Mouse (Mus musculus) kidney, postnatal 4 days (tissue): ENCODE measurements around the gene Mdm2.
"Not testable (repeated sequence)": the region's sequence is repeated elsewhere in the genome, so short reads cannot be mapped to it uniquely, and the experiment has no call there.

ENCODE experiments used
- DNase-seq, 2 experiments: peaks; one replicate each; pipeline ENCODE4 v3.0.0; 2021; ENCODE audit warnings: mixed read lengths in 2 of 2

Mdm2 gene

DNA sequence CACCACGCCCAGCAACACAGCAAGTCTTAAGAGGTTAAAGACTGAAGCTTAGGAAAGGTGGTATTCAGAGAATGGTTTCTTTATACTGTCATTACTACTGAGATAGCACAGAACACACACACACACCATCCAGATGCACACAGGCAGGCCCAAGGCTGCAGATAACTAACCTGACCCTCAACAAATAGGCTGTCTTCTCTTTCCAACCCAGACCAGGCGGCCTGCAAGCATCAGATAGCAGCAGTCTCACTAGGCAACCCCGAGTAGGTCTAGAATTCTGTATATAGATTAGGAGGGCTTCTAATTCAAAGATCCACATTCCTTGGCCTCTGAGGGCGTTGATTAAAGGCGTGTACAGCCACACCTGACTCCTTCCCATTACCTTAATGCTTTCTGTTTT is 21.6 kb upstream of the Mdm2 start:
- DNase-seq, result no peak

DNA sequence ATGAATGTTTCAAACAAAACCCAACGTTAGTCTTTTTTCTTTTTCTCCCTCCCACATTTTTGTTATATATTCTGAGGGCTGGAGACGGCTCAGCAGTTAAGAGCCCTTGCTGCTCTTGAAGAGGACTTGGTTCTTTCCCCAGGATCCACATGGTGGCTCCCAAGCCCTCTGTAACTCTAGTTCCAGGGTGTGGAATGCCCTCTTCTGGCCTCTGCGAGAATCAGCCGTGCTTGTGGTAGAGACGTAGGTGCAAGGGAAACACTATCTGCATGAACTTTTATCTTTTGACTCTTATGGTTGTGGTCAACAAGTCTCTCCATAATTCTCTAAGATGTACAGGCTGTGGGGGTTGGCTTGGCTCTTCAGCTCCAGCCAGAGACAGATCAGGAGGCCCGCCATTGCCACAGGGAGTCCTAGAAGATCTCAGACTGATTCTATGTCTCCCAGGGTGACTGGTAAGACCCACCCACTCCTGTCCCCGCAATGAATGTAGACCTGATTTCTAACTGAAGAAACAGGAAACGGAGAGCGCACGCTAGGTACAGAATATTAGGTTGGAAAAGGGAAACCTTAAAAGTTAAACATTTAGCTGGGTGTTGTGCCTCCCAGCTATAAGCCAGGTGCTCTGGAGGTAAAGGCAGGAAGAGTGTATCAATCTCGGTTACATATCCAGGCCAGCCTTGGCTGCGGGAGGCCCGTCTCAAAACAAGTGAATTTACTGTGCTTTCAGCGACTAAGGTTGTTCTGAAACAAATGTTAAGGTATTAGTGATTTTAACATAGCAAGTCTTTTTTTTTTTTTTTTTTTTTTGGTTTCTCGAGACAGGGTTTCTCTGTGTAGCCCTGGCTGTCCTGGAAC is 20.9 kb upstream of the Mdm2 start:
- DNase-seq, result peak; percentile 69 to 80

GRCm38 (mm10) chr10:117730637-117731203 is 20.2 kb upstream of the Mdm2 start:
- DNase-seq, result no peak

DNA sequence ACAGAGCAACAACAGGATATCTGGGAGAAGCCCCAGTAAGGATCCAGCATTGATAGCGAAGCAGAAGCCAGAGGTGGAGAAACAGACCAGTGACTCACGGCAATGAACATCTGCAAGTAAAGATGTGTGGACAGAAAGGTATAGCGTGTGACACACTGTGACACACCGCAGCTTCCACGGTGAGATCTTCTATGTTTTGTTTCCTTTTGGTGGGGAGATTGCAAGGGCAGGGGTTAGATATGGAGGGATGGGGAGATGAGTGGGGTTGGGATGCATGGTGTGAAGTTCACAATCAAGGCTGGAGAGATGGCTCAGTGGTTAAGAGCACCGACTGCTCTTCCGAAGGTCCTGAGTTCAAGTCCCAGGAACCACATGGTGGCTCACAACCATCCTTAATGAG is 19.6 kb upstream of the Mdm2 start:
- no peak for DNase-seq

GRCm38 (mm10) chr10:117729139-117729814 is 18.7 kb upstream of the Mdm2 start:
- no peak for DNase-seq

DNA sequence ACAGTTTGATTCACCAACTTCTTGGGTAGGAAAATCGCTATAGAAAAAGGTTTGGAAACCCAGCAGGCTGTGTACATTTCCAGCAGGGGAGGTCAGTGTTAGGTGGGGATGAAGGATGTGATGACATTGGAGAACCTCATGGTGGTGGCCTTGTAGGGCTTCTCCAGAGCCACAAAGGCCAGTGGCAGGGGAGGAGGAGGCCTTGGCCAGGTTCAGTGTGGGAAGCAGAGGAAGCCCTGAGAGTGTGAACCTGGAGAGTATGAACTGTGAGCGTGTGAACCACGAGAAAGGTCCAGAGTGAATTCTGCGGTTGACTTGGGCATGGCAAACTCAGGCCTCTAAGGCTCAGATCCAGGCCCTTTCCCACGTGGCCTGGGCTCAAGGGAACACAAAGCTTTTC is 18.0 kb upstream of the Mdm2 start:
- no peak for DNase-seq

GRCm38 (mm10) chr10:117727518-117728110 is 17.1 kb upstream of the Mdm2 start:
- no peak for DNase-seq

DNA sequence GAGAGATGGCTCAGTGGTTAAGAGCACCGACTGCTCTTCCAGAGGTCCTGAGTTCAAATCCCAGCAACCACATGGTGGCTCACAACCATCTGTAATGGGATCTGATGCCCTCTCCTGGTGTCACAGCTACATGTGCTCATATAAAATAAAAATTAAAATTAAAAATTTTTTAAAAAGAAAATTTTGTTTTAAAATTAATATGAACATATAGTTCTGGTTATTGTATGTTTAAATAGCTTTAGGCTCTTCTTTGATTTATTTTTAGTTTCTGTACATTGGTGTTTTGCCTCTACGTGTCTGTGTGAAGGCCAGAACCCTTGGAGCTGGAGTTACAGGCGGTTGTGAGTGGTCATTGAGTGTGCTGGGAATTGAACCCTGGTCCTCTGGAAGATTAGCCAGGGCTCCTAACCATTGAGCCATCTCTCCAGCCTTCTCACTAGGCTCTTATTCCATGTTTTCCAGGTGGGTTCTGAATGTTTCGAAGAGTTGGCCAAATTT is 16.4 kb upstream of the Mdm2 start:
- DNase-seq, result no peak

GRCm38 (mm10) chr10:117726350-117726749 is 15.8 kb upstream of the Mdm2 start:
- DNase-seq, result no peak

DNA sequence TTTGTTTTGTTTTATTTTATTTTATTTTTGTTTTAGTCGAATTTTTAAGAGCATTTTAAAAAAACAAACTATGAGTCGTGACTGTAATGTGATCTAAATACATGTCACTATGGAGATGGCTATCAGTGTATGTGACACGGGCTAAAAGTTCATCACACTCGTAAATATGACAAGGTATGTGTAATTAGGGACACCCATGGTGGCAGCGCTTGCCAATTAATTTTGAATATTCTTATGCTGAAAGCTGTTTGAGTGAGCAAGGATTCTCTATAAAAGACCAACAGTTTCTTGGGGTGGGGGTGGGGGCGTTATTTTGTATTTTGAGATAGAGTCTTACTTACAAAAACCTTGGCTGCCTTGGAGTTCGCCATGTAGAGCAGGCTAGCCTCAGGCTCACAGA is 15.1 kb upstream of the Mdm2 start:
- DNase-seq, result no peak

DNA sequence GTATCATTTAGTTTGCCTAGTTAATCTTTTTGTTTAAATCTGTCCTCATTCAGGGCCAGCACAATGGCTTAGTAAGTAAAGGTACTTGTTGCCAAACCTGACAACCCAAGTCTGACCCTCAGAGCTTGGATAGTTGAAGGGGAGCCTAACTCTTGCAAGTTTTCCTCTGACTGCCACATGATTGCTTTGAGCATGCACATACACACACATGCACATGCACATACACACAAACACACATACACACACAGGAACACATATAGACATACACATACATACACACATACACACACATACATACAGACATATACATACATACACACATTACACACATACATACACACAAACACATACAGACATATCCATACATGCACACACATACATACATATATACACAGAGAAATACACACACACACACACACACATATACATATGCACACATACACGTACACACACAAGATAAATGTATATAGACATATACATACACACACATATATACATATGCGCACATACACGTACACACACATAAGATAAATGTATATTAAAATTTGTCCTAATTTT is 14.3 kb upstream of the Mdm2 start:
- DNase-seq, result no peak

DNA sequence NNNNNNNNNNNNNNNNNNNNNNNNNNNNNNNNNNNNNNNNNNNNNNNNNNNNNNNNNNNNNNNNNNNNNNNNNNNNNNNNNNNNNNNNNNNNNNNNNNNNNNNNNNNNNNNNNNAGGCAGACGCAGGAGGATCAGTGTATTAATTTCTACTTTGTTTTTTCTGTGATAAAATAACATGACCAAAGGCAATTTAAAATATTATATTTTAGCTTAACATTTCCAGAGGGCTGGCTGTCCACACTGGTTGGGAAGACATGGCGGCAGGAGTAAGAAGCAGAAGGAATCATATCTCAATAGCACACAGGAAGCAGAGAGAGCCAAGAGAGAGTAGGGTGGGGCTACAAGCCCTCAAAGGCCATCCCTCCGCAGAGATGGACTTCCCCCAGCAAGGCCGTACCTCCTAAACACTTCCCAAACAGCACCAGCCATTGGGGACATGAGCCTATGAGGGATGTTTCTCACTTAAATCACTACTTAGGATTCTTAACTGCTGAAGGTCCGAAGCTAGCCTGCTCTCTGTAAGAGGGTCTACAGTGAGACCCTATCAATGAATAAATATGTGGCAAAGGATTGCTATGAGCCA is 13.7 kb upstream of the Mdm2 start:
- no peak for DNase-seq

DNA sequence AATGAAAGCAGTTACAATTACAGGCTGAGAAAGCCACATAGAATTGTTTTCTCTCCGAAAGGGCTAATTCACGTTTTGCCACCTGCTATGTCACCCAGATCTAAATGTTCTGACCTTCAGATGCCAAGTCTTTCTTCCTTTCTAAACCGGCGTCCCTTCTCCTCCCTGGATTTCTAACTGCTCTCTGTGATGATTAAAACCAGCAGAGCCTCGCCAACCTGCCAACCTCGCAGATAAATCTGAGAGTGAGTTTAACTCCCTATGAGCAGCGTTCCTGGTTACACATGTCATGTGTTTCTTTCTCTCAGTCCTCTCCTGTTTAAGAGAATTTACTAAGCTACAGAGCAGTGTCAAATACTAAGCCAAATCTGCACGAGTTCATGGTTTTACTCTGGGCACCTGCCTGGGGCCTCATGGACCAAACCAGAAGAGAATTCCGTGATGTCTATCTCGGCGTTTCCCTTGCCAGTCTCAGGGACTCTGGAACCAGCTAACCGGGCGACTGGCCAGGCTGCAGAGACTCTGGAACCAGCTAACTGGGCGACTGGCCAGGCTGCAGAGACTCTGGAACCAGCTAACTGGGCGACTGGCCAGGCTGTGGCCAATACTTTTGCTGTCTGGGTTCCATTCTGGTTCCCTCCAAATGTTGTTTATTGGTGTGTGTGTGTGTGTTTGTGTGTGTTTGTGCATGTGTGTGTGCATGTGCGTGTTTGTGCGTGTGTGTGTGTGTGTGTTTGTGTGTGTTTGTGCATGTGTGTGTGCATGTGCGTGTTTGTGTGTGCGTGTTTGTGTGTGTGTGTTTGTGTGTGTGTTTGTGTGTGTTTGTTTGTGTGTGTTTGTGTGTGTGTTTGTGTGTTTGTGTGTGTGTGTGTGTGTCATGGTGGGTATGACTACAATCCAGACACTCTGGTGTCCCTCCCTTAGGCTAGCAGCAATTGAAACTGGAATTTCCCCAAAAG is 7.9 kb upstream of the Mdm2 start:
- DNase-seq, result peak; percentile 56 to 71

DNA sequence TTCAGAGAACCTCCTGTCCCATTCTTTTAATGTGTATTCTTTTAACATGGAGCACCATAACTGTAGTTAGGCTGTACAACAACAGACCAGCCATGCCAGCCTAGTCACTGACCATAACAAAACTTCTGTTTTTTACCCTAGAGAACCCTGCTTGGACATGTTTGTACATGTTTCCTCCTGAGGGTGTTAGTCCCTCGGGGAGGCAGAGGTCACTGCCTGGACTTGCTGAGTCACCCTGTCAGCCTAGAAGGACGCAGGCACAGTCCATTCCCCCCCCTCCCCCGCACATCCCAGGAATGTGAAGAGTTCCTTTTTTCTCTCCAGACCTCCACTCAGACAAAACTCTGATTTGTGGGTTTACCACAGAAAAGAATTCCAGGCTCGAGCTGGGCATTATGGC is 7.0 kb upstream of the Mdm2 start:
- DNase-seq, result peak; percentile 69 to 83

GRCm38 (mm10) chr10:117716686-117717085 is 6.1 kb upstream of the Mdm2 start:
- DNase-seq, result no peak

DNA sequence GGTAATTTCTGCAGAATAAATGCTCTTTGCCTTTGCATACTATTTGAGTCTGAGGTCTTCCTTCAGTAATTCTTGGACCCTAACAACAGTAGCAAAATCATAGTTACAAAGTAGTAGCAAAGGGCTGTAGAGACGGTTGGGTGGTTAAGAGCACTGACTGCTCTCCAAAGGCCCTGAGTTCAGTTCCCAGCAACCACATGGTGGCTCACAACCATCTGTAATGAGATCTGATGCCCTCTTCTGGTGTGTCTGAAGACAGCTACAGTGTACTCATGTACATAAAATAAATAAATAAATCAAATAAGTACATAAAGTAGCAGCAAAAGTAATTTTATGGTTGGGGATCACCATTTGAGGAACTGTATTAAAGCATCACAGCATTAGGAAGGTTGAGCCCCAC is 5.1 kb upstream of the Mdm2 start:
- DNase-seq, result not testable (repeated sequence)

DNA sequence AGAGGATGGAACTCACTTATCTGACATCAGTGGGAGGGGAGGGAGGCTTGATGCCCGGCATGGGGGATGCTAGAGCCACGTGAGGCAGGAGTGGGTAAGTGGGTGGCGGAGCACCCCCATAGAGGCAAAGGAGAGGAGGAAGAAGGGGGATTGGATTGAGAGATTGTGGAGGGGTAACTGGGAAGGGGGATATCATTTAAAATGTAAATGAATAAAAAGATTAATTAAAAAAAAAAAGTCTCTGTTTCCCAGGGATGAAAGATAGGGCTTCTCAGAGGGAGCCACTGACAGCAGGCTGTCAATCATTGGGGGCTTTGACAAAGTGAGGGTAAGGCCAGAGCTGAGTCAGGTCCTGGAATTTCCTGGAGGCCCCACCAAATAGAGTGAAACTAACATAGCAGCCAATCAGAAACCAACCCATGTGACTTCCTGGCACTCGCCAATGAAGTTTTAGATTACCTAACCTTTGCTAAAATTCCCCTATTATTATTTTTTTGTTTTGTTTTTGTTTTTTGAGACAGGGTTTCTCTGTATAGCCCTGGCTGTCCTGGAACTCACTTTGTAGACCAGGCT is 4.5 kb upstream of the Mdm2 start:
- no peak for DNase-seq

DNA sequence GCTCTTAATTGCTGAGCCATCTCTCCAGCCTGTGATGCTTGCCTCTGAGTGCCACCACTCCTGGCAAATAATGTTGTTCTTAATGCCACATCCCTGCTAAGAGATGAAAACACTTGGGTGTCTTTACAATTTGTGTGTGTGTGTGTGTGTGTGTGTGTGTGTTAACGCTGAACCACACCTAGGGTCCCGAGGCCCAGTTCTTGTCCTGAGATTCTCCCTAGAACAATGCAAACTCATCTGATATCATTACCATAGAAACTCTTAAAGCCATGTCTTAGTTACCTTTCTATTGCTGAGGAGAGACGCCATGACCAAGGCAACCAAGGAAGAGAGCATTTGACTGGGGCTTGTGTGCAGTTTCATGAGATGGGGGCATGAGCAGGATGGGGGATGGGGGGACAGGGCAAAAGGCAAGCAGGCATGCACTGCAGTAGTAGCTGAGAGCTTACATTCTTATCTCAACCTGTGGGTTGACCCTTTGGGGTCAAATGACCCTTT is 3.5 kb upstream of the Mdm2 start:
- DNase-seq, result no peak

GRCm38 (mm10) chr10:117713466-117713865 is 2.9 kb upstream of the Mdm2 start:
- no peak for DNase-seq

DNA sequence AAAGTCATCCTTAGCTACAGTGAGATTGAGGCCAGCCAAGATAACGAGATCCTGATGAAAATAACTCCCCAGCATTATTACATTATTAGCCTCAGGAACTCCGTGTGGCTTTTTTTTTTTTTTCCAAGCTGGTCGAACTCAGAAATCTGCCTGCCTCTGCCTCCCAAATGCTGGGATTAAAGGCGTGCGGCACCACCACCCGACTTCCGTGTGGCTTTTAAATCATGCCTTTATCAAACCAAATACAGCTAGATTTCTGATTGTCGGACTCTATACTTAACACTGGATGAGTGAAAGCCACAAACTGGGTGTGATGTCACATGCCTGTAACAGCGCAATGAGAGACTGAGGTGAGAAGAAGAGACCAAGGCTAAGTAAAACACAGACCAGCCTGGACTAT is 2.3 kb upstream of the Mdm2 start:
- no peak for DNase-seq

DNA sequence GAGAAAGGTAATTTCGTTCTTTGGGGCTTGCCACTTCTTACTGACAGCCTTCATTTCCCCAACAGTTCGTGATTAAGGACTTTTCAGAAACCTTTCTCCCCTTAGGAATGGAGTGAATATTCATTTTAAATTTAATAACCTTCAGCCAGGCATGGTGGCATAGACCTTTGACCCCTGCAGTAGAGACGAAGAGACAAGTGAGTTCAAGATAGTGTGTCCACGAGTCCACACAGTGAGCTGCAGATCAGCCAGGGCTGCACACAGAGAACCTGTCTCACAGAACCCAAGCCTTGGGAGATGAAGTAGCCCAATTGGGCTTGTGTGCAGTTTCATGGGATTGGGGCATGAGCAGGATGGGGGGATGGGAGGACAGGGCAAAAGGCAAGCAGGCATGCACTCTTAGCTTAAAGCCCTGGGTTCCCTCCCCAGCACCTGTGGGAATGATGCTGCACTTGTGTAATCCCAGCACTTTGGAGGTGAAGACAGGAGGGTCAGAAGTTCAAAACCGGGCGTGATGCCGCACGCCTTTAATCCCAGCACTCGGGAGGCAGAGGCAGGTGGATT is 1.7 kb upstream of the Mdm2 start:
- DNase-seq, result no peak
